Mouse (Mus musculus) adipocyte (in vitro differentiated cells): ENCODE data around the gene Pou3f1.
A peak's percentile ranks its signal among the peaks of the same experiment; 100 is the strongest.
"Not testable (repeated sequence)": the region's sequence is repeated elsewhere in the genome, so short reads cannot be mapped to it uniquely, and the experiment has no call there.

Experiments used
- DNase-seq: peaks from one replicate; pipeline ENCODE4 v3.0.0-alpha.2; 2016; ENCODE audit warnings: low spot score

The Pou3f1 gene

DNA sequence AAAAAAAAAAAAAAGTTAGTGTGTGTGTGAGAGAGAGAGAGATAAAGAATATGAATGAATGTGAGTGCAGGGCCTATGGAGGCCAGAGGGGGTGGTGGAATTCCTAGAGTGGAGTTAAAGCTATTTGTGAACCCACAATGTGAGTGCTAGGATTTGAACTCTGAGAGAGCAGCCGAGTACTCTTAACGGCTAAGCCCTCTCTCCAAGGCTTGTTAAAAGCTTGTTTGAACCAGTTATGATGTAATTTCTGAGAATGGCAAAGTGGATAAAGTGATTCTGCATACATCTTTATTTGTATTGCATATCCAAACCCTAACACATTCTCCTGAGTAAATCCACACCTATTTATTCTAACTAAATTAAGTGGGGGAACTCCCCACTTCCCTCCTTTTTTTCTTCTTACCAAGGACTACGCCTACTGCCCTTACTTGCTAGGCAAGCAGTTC is 35.8 kb downstream of the Pou3f1 start:
- DNase-seq = no peak

DNA sequence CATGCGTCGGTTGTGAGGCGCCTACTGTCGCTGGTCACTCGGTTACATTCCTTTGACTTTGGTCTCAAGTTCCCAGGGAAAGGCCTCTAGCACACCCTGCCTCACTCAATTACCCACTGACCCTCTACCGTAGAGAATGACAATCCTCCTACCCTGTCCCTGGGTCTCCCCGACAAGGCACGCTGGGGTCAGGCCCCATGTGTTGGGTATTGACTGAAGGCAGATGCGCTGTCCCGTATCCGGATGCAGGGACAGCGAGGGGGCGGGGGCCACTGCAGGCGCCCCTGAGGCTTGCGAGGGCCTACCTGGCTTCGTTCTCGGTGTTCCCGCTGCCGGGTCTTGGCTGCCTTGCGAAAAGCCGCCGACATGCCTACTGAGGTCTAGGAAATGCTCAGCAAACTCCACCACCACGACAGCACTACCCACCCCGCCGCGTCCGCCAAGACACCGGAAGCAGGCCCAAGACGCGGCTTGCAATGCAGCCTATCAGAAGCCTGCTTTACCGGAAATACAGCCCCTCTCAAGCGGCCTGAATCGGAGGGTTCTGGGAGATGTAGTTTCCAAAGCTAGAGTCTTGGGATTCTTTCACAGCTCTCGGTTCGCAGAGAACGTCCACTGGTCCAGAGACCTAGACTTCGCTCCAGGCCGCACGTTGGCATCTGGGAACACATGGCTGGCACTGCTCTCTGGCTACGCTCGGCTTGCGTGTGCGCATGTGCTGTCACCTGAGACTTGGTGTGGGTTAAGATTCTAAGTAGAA is 36.7 kb downstream of the Pou3f1 start, which contains the start of gene Utp11:
Gene Utp11, minus strand, starts transcription at position 466 of the 760 bp plus-strand sequence.
- peak; percentile 93 for DNase-seq

DNA sequence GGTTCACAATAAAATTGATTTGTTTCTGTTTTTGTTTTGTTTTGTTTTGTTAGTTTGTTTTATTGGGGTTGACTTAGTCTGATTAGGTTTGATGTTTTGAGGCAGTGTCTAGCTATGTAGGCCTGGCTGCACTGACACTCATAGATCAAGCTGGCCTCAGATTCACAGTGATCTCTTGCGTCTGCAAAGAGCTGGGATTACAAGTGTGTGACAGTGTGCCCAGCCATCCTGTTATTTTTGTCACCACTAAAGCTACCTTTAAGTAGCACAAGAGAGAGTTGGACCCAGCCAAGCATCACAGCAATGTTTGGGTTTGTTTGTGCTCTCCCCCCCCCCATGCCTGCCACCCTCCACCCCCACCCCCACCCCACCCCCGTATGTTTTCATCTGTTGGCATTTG is 38.0 kb downstream of the Pou3f1 start:
- no peak for DNase-seq

DNA sequence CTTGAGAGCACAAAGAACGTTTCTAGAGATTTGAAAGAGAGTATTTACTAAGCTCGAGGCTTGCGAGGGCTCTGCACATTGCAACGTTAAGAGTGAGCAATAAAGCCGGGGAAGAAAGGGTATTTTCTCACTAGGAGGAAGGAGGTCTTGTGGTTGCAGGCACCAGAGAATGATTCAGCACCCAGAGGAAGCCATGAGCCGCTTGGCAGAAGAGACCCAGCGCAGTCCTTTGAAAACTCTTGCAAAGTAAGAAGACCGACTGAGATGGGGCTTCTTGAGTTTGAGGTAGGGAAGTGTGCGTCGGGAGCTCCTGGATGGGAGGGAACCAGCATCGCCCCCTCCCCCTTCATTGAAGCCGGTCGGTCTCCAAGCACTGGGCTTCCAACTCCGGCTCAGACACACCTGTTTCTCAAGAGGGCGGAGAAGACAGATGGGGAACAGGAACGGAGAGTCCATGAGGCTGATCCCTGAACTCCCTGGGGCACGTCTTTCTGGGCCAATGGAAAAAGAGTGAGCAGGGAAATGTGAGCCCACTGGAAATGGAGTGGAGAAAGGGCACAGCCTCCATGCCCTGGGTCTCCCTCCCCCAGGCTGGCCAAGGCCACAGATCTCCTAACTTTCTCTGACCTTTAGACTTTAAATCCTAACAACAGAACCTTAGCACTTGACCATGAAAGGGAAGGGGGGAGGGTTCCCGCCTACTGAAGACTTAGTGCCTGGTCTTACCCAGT is 39.3 kb downstream of the Pou3f1 start:
- no peak for DNase-seq

DNA sequence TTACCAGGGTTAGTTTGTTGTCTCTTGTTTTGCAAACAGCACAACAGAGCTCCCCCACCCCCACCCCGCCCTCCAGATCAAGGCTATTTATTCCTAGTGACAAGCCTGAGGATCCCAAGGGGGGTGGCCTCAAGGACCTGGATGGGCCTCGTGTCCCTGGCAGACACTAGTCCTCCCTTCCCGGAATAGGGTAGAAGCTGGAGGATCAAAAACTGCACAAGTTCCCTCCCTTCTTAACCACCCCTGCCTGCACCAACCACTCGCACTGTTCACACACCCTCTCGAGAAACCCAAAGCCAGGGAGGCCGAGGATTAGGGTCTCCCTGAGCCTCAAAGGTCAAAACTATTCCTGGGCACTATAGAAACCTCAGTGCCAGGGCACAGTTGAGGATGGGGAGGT is 43.2 kb downstream of the Pou3f1 start:
- peak; percentile 73 for DNase-seq

DNA sequence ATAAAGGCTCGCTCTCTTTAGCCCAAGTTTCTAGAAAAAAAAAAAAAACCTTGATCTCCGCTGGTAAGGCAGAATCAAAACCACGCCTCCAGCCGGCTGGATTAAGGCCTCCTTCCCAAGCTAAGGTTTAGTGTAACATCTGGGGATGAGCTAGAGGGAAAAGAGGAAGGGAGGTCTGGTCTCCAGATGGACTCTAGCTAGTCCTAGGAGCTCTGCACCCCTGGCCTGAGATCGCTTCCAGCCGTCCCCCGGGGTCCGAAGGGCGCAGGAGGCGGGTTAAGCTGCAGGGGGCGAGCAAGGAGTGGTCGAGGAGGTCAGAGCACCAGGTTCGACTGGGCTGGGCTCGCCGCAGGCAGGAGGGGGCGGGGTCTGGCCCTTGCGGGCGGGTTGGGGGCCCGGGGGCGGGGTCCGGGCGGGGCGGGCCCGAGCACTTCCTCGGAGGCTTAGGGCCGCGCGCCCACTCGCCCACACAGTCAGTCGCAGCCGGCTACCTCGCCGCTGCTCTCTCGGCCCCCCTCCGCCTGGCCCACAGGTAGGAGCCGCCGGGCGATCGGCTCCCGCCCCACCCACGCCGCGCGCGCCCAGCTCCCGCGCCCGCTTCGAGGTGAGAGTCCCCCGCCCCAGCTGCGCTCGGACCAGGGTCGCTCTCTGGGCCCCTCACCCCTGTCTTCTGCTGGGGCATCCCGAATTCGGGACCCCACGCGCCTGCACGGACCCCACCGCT is 43.8 kb downstream of the Pou3f1 start, which contains the start of gene Fhl3:
Gene Fhl3, plus strand, starts transcription at position 454 of the 724 bp plus-strand sequence.
- DNase-seq = peak; percentile 85

DNA sequence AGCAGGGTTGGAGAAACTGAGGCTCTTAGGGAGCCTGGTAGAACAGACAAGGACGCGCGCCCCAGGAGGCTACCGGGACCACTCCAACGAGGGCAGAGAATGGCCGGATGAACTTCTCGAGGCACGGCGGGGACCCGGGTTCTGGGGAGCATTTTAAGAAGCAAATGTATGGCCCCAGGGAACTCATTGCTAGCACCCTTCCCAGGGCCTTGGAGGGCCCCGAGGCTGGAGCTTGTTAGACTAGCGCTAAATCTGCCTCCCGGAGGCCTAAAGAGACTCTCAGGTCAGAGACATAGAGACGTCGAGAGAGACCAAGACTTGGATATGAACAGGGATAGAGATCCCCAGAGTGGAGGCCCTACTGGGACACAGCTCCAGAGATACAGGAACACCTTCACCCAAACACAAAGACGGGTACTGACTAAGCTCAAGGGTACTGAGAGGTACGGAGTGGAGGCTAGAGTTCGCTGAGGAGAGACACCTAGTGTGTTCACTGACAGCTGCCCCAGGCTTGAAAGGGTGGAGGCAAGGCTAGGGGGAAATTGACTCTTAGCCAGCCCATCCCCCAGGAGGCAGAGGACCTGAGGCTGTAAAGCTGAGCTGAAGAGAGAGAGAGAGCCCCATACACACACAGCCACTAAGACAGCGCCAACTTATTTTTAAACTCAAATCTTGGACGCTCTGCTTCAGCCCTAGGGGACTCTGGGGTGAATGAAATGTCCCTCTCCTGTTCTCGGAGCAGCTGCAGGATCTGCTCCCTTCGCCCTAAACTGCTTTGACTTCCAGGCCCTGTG is 44.6 kb downstream of the Pou3f1 start:
- DNase-seq = peak; percentile 65

DNA sequence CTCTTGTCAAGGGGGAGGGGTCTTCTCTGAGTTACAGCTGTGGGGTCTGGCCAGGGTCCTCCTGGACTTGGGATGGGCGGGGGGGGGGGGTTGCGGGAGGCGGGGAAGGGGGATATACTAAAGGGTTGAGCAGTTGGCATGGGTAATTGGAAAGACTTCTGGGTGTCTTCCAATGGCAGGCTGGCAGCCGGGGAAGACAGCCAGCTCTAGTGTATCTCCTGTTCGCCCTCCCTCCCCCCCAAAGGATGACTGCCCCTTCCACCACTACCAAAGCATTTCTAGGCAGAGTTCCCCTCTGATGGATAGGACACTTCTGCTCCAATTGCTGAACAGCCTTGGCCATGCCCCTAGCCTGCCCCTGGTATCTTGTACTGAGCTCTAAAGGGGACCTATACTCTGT is 45.3 kb downstream of the Pou3f1 start:
- DNase-seq = no peak

DNA sequence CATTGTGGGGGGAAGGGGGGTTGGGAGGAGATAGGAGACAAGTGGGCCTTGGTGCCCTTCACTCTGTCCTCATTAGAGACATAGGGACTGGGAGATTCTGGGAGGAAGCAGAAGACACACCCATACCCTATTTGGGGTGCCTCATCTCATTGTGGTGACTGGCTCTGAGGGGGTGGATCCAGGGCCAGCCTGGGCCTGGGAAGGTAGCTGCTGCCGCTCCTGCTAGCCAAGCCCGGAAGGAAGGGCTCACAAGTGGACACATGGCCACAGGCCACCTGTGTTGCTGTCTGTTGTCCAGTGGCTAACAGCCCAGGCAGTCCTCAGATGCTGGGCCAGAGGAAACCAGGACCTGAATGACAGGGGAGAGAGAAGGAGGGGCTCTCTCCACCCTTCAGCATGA is 46.8 kb downstream of the Pou3f1 start:
- no peak for DNase-seq

DNA sequence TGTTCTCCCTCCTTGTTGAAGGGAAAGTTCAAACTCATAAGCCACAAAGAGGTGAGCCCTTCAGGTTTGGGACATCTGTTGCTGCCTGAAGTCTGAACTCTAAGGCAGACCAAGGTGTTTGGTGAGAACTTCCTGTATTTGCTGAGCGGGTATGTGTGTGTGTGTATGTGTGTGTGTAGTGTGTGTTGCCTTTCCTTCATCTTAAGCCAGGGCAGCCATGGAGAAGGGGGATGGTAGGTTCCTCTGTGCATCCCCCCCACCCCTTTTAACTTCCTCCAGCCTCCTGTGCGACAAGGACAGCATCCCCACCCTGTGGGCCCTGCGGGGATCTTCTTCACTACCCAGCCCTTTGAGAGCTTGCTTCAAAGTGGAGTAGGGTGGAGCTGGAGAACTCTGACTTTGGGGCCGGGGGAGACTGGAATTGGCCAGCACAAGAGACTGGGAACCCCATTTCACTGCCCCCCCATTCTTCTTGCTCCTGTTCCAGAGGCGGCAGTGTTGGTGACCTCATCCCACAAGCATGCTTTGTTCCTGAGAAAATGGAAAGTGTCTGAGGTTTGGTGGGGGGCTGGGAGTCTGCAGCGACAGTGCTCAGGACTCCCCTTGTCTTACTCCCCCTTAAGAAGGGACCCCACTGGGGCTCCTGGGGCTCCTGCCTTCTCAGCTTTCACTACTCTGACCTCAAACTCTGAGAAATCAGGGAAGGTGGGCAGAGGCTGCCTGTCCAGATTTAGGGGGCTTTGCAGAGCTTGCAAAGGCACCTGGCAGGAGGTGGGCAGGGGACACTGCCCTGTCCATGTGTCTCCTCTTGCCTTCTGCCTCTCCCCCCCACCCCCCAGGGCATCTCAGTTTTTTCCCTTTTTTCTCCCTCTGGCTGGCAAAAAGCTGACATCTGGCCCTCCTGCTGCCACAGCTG is 47.5 kb downstream of the Pou3f1 start:
- DNase-seq = no peak

DNA sequence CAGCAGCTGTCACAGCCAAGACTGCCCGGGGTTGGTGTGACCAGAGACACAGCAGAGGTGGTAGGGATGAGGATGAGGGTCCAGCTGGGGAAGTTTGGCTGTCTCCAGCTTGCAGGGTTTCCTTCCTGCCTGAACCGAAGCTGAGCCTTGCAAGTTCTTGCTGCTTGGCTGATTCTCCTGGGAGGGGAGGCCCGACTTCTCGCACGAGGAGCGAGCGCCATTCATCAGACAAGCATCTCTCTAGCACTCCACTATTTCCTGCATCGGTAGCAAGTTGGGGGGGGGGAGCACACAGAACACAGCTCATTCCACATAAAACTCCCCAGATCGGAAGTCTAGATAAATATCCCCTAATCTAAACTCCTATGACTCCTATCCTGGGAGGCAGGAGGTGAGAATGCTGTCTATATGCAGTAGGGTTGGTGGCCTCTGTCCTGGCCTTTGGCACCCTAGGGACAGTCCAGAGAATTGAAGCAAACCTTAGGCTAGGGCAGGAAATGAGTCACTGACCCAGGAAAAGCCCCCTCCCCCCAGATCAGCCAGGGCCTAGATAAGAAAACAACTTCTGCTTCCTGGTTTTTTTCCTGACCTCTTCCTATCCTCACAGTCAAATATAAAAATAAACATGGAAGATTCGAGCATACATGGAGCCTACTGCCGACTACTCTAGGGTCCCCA is 48.3 kb downstream of the Pou3f1 start:
- no peak for DNase-seq

DNA sequence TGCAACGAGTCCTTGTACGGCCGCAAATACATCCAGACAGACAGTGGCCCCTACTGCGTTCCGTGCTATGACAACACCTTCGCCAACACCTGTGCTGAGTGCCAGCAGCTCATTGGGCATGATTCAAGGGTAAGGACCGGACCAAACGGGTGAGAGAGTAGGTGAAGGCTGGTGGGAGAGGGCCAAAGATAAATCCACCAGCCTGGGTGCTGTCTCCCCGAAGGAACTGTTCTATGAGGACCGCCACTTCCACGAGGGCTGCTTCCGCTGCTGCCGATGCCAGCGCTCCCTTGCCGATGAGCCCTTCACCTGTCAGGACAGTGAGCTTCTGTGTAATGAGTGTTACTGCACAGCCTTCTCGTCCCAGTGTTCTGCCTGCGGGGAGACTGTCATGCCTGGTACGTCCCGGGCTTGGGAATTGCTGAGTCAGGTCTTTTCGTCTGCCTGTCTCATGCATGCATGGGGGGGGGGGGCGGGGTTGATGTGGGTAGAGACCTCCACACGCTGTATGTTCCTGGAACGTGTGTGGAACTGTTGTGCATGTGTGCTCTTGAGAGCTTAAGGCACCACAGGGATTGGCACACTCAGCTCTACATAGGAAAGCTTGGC is 49.2 kb downstream of the Pou3f1 start:
- no peak for DNase-seq

DNA sequence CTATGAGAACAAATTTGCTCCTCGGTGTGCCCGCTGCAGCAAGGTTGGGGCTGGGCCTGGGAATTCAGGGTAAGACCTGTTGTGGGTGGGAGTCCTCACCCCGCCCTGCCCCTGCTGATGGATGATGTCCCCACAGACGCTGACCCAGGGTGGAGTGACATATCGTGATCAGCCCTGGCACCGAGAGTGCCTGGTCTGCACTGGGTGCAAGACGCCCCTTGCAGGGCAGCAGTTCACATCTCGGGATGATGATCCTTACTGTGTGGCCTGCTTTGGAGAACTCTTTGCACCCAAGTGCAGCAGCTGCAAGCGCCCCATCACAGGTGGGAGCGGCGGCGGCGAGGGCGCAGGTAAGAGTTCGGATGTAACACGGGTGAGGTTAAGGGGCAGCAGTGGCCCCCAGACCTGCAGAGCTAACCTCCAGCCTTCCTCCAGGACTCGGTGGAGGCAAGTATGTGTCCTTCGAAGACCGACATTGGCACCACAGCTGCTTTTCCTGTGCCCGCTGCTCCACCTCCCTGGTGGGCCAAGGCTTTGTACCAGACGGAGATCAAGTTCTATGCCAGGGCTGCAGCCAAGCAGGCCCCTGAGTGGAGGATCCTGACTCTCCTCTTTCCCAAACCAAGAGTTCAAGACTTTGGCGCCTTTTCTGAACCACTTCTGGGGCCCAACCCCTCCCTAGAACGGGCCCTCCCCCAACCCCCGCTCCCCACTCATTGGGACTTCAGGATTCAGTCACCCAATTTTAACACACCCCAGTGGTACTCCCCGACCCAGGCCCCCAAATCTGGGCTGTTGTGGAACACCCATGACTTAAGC is 51.0 kb downstream of the Pou3f1 start:
- not testable (repeated sequence) for DNase-seq

DNA sequence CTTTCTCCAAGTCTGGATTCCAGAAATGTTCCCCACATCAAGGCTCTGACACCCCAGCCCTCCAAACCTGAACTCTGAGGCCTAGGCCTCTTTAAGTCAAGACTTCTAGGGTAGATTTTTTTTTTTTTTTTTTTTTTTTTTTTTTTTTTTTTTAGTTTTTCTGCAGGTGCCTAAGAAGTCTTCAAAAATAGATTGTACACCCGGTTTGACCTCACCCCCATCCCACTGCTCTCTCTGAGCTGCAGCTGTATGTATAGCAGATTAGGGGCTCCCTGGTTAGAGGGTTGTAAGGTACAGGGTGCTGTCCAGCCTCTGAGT is 51.6 kb downstream of the Pou3f1 start:
- not testable (repeated sequence) for DNase-seq

DNA sequence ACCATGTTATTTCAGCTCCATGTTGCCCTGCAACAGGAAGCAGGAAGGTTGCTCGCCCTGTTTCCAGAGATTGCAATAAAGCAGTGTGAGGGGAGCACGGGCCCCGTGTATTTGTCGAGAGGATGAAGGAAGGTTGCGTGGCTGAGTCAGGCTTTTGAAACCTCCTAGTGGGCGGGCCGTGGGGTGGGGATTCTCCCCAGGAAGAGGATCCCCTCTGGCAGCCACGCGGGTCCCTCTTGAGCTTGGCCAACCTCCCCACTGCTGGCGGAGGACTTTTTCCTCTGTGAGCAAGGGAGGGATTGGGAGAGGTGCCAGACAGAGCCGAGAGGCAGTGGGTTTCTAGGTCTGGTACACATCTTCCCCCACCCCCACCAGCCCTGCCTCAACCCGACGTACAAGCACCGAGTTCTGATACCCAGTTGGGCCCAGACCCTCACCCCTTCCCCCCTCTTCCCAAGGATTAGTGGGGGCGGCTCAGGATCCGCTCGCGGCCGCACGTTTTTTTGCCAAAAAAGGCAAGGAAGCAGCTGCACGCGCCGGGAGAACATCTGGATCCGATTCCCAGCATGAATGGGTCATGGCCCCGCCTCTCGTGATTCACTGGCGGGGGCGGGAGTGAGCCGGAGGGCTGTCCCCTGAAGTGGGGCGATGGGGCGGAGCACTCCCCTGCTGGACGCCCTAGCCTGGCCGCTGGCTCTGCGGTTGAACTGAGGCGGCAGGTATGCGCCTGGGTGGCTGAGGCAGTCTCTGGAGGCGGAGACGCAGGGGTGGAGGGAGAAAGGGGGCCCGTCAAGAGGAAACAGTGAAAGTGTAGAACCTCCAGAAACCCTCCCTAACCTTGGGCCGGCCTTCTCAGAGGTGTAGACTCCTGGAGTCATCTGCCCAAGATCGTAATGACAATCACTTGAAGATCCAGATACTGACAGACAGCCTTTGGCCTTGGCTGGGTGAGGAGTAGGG is 52.2 kb downstream of the Pou3f1 start:
- DNase-seq = peak; percentile 93

DNA sequence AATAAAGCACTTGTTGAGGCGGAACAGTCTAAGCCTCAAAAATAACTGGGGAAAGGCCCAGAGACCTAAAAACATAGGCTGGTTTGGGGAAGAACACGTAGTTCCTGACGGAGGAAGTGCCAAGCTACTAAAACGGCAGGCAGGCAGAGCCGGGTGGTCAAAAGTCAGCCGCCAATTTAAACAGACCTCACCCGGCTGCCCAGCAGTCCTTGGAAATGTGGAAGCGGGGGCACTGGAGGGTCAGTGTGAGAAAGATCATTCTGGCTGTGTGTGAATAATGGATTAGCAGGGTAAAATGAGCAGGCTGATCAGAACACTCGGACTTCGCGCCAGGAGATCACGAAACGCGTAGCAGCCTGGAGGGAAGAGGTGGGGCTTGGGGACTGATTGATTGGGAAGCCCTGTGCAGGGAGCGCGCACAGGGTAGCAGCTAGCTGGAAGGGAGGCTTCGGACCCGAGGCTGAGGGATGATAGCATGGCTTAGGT is 53.4 kb downstream of the Pou3f1 start:
- no peak for DNase-seq
